Comparison of ENCODE assay signal across 7 mouse cellular contexts in genomic region chr19:21271741-21272654, GRCm38 (mm10). TPM values are rescaled to one million over a fixed set of nuclear protein-coding genes. Genes with fewer than 3 reads are reported as not detected.
A peak's percentile ranks its signal among the peaks of the same experiment; 100 is the strongest.
DNase-seq lines count a peak whose midpoint lies in the region; ATAC-seq and TF ChIP-seq lines count a peak whose summit lies in the region.

Gene Zfand5, plus strand, starts transcription at chr19:21272278.

- TF ChIP-seq CTCF in kidney, adult 2 months (conservative IDR thresholded peaks at IDR 0.05; ENCODE audit: insufficient read depth, insufficient read length, low read depth, low read length): no peak
- TF ChIP-seq CTCF in spleen, adult 2 months (IDR thresholded peaks at IDR 0.05; ENCODE audit: extremely low read depth, insufficient read depth, insufficient read length, insufficient replicate concordance): peak; percentile 0; the same call in 1 of the 2 replicates

- H3K9me3 ChIP-seq in embryonic facial prominence, embryonic 12.5 days: no peaks in the 10 kb centered on the region
- H3K9me3 ChIP-seq in limb, embryonic 12.5 days: no peaks in the 10 kb centered on the region
- H3K9me3 ChIP-seq in midbrain, embryonic 15.5 days: no peaks in the 10 kb centered on the region

- whole genome bisulfite sequencing in embryonic facial prominence, embryonic 12.5 days: under 1% methylated on average over 109 of the region's 118 CpGs
- under 1% methylated on average over 113 of the region's 118 CpGs for WGBS in kidney, adult 2 months
- under 1% methylated on average over 95 of the region's 118 CpGs for WGBS in limb, embryonic 12.5 days
- WGBS in midbrain, embryonic 15.5 days: under 1% methylated on average over 107 of the region's 118 CpGs
- 1% methylated on average over 92 of the region's 118 CpGs for WGBS in spleen, adult 2 months

- peak; percentile 100 for DNase-seq in adrenal gland, postnatal 25 days
- DNase-seq in heart, adult 18-20 months: peak; percentile 99
- DNase-seq in kidney, adult 2 months: peak; percentile 99
- DNase-seq in spleen, adult 2 months (ENCODE audit: low read depth in 1 of 2, low spot score in 2 of 2): peak; percentile 87 to 98

- H3K36me3 ChIP-seq in embryonic facial prominence, embryonic 12.5 days: peaks cover 8% of the 10 kb centered on the region
- peaks cover 2% of the 10 kb centered on the region for H3K36me3 ChIP-seq in kidney, adult 2 months (ENCODE audit: control insufficient read depth, insufficient read depth, low read length)
- H3K36me3 ChIP-seq in limb, embryonic 12.5 days: peaks cover 5% of the 10 kb centered on the region
- no peaks in the 10 kb centered on the region; the same call in 1 of the 2 replicates for H3K36me3 ChIP-seq in midbrain, embryonic 15.5 days (replicated peaks)
- H3K36me3 ChIP-seq in spleen, adult 2 months (ENCODE audit: control insufficient read depth, insufficient read depth, low read length): peaks cover 4% of the 10 kb centered on the region

- peak within 1 kb of the TSS; percentile 100 for H3K27ac ChIP-seq in embryonic facial prominence, embryonic 12.5 days
- H3K27ac ChIP-seq in kidney, adult 2 months (ENCODE audit: insufficient read depth, low read depth, low read length): peak within 1 kb of the TSS; percentile 97
- H3K27ac ChIP-seq in limb, embryonic 12.5 days: peak within 1 kb of the TSS; percentile 100
- H3K27ac ChIP-seq in midbrain, embryonic 15.5 days: peak within 1 kb of the TSS; percentile 98
- peak within 1 kb of the TSS; percentile 98 for H3K27ac ChIP-seq in spleen, adult 2 months (ENCODE audit: insufficient read depth, low read length)

- TF ChIP-seq POLR2A in kidney, adult 2 months (IDR thresholded peaks at IDR 0.05; ENCODE audit: low read depth, low read length): peak; percentile 100
- TF ChIP-seq POLR2A in spleen, adult 2 months (IDR thresholded peaks at IDR 0.05; ENCODE audit: low read depth, low read length): peak; percentile 94

- peaks cover 8% of the 10 kb centered on the region for H3K4me1 ChIP-seq in embryonic facial prominence, embryonic 12.5 days
- H3K4me1 ChIP-seq in kidney, adult 2 months (ENCODE audit: control insufficient read depth, insufficient read depth, low read length): 0 out of 2 replicates have a peak, but pooled peaks cover 3% of the 10 kb centered on the region
- H3K4me1 ChIP-seq in limb, embryonic 12.5 days (replicated peaks): peaks cover 12% of the 10 kb centered on the region
- peaks cover 20% of the 10 kb centered on the region for H3K4me1 ChIP-seq in midbrain, embryonic 15.5 days
- peaks cover 9% of the 10 kb centered on the region for H3K4me1 ChIP-seq in spleen, adult 2 months (ENCODE audit: control insufficient read depth, insufficient read depth, insufficient read length)

- no peaks in the 10 kb centered on the region for H3K27me3 ChIP-seq in embryonic facial prominence, embryonic 12.5 days
- no peaks in the 10 kb centered on the region for H3K27me3 ChIP-seq in kidney, adult 2 months (replicated peaks; ENCODE audit: control insufficient read depth, insufficient read depth, low read length)
- no peaks in the 10 kb centered on the region for H3K27me3 ChIP-seq in limb, embryonic 12.5 days
- H3K27me3 ChIP-seq in midbrain, embryonic 15.5 days (replicated peaks): no peaks in the 10 kb centered on the region
- no peaks in the 10 kb centered on the region for H3K27me3 ChIP-seq in spleen, adult 2 months (ENCODE audit: control insufficient read depth, insufficient read depth, low read length)

- peak within 1 kb of the TSS; percentile 100 for H3K9ac ChIP-seq in embryonic facial prominence, embryonic 12.5 days
- peak within 1 kb of the TSS; percentile 100 for H3K9ac ChIP-seq in limb, embryonic 12.5 days (replicated peaks)
- peak within 1 kb of the TSS; percentile 97 for H3K9ac ChIP-seq in midbrain, embryonic 15.5 days

- H3K4me3 ChIP-seq in embryonic facial prominence, embryonic 12.5 days: peak within 1 kb of the TSS; percentile 94
- peak within 1 kb of the TSS; percentile 85 for H3K4me3 ChIP-seq in kidney, adult 2 months (ENCODE audit: insufficient read depth, low read depth, low read length)
- H3K4me3 ChIP-seq in limb, embryonic 12.5 days (replicated peaks): peak within 1 kb of the TSS; percentile 95
- peak within 1 kb of the TSS; percentile 94 for H3K4me3 ChIP-seq in midbrain, embryonic 15.5 days
- H3K4me3 ChIP-seq in spleen, adult 2 months (ENCODE audit: extremely low read depth, insufficient read depth, insufficient read length): peak within 1 kb of the TSS; percentile 88

- peak within 1 kb of the TSS; percentile 78 for H3K4me2 ChIP-seq in embryonic facial prominence, embryonic 12.5 days (replicated peaks)
- H3K4me2 ChIP-seq in limb, embryonic 12.5 days: peak within 1 kb of the TSS; percentile 79
- peak within 1 kb of the TSS; percentile 68 for H3K4me2 ChIP-seq in midbrain, embryonic 15.5 days

- peak; percentile 97 for ATAC-seq in embryonic facial prominence, embryonic 12.5 days (ENCODE audit: insufficient number of reproducible peaks, insufficient read depth, low FRiP score, low TSS enrichment)
- ATAC-seq in limb, embryonic 12.5 days (ENCODE audit: insufficient number of reproducible peaks, insufficient read depth, low FRiP score, low TSS enrichment, low read depth): peak; percentile 96
- ATAC-seq in midbrain, embryonic 15.5 days (replicated peaks): peak; percentile 97

RNA-seq across cellular contexts. Expression of gene Zfand5, which starts in this region (rescaled TPM):
- total RNA-seq in adrenal gland, postnatal 25 days (2021): 132 and 181 TPM in 2 replicates
- 136 TPM in 2 replicates for polyA plus RNA-seq in embryonic facial prominence, embryonic 12.5 days (2016; fragmentation: Nextera tagmentation; extraction: Ambion mirVana)
- total RNA-seq in heart, adult 18-20 months (2021): 100 to 1,000 TPM; 123 to 133 TPM
- polyA plus RNA-seq in kidney, adult 2 months (2012; rRNA removed): 8.7 and 17.4 TPM in 2 replicates
- polyA plus RNA-seq in limb, embryonic 12.5 days (2016; fragmentation: Nextera tagmentation; extraction: Ambion mirVana): 124 and 126 TPM in 2 replicates
- 156 and 174 TPM in 2 replicates for polyA plus RNA-seq in midbrain, embryonic 15.5 days (2015; fragmentation: Nextera tagmentation; extraction: Ambion mirVana)
- polyA plus RNA-seq in spleen, adult 2 months (2012; rRNA removed): 6.3 and 12.0 TPM in 2 replicates

Comparison
In these comparisons a context has a peak if more than half of its experiments do, and no peak if none do; other contexts are left out.
1. Peak in every context shown above with its lines: DNase-seq, ATAC-seq, H3K4me3 ChIP-seq and H3K27ac ChIP-seq.